Mouse (Mus musculus) embryonic facial prominence, embryonic 10.5 days (tissue): Measurements from ENCODE around the gene Ptrh2. TPM values are rescaled to one million over a fixed set of nuclear protein-coding genes. Genes with fewer than 3 reads are reported as not detected.

Experiments
- DNase-seq: peaks from one replicate; pipeline ENCODE4 v3.0.0-alpha.2; 2017; ENCODE audit warnings: low spot score
- H3K27ac ChIP-seq: fragments of 300-500 bp; sonication (generic); replicated peaks from 2 replicates; pipeline ENCODE4 v1.5.1; 2016; ENCODE audit warnings: mild to moderate bottlenecking
- H3K27me3 ChIP-seq: fragments of 300-500 bp; sonication (generic); replicated peaks from 2 replicates; pipeline ENCODE4 v1.6.1; 2016; ENCODE audit warnings: low read depth, mild to moderate bottlenecking; ENCODE audit not compliant: poor library complexity, severe bottlenecking
- H3K36me3 ChIP-seq: fragments of 300-500 bp; sonication (generic); replicated peaks from 2 replicates; pipeline ENCODE4 v1.6.1; 2016; ENCODE audit warnings: mild to moderate bottlenecking, moderate library complexity
- H3K4me1 ChIP-seq: fragments of 300-500 bp; sonication (generic); 2 replicates; pipeline ENCODE4 v1.6.1; 2016
- H3K4me3 ChIP-seq: fragments of 300-500 bp; sonication (generic); 2 replicates; pipeline ENCODE4 v1.5.1; 2016; ENCODE audit warnings: mild to moderate bottlenecking, moderate library complexity
- H3K9me3 ChIP-seq: fragments of 300-500 bp; sonication (generic); 2 replicates; pipeline ENCODE4 v1.6.1; 2016; ENCODE audit warnings: mild to moderate bottlenecking
- WGBS: fragments of 180-500 bp; shearing (Covaris S2); methylation state at CpG from one replicate; pipeline ENCODE4 v1.1.7; 2016; 5-methylcytosine and 5-hydroxymethylcytosine counted together
- polyA plus RNA-seq: library from polyadenylated mRNA; unstranded; fragments of >200 nt; fragmentation: Nextera tagmentation; extraction: Ambion mirVana; gene quantifications from 2 replicates; pipeline ENCODE4 v1.2.1, GENCODE M21; 2016

The Ptrh2 gene
- polyA plus RNA-seq, 1 experiment from 2014 or later = 46.8 TPM

GRCm38 (mm10) chr11:86654096-86654495 is 29.7 kb upstream of the Ptrh2 start:
- Histone ChIP-seq H3K27me3 (no peaks in the 10 kb centered on the region), H3K36me3 (0 out of 2 replicates have a peak, but pooled peaks cover 5% of the 10 kb centered on the region), H3K4me1 (no peaks in the 10 kb centered on the region), H3K27ac (no peak overlapping the region), H3K4me3 (no peak overlapping the region), H3K9me3 (no peaks in the 10 kb centered on the region)
- no peak for DNase-seq
- 83% methylated on average over 4 of the region's 4 CpGs for WGBS

GRCm38 (mm10) chr11:86655671-86656070 is 28.1 kb upstream of the Ptrh2 start:
- H3K36me3 ChIP-seq = peaks cover 15% of the 10 kb centered on the region
- 77% methylated on average over 1 of the region's 1 CpGs for WGBS
- DNase-seq = no peak
- no peaks in the 10 kb centered on the region for H3K4me1 ChIP-seq
- H3K27me3 ChIP-seq = no peaks in the 10 kb centered on the region
- H3K9me3 ChIP-seq = no peaks in the 10 kb centered on the region
- no peak overlapping the region for H3K4me3 ChIP-seq
- H3K27ac ChIP-seq = no peak overlapping the region

- Histone ChIP-seq H3K27ac (no peak overlapping the region), H3K4me3 (no peak overlapping the region), H3K27me3 (no peaks in the 10 kb centered on the region), H3K36me3 (peaks cover 26% of the 10 kb centered on the region), H3K4me1 (no peaks in the 10 kb centered on the region), H3K9me3 (no peaks in the 10 kb centered on the region)
- 88% methylated on average over 4 of the region's 4 CpGs for WGBS
- DNase-seq = no peak
Observed at GRCm38 (mm10) chr11:86656849-86657567, 26.8 kb upstream of the Ptrh2 start.

- Histone ChIP-seq H3K27ac (no peak overlapping the region), H3K9me3 (no peaks in the 10 kb centered on the region), H3K4me1 (no peaks in the 10 kb centered on the region), H3K36me3 (peaks cover 34% of the 10 kb centered on the region), H3K27me3 (no peaks in the 10 kb centered on the region), H3K4me3 (no peak overlapping the region)
- DNase-seq = no peak
Observed at GRCm38 (mm10) chr11:86657863-86658262, 25.9 kb upstream of the Ptrh2 start.

GRCm38 (mm10) chr11:86662986-86663895 is 20.5 kb upstream of the Ptrh2 start:
- DNase-seq = no peak
- 91% methylated on average over 8 of the region's 8 CpGs for WGBS
- Histone ChIP-seq H3K4me1 (no peaks in the 10 kb centered on the region), H3K36me3 (peaks cover 56% of the 10 kb centered on the region), H3K9me3 (no peaks in the 10 kb centered on the region), H3K4me3 (no peak overlapping the region), H3K27ac (no peak overlapping the region), H3K27me3 (no peaks in the 10 kb centered on the region)

GRCm38 (mm10) chr11:86663977-86664376 is 19.8 kb upstream of the Ptrh2 start:
- DNase-seq = no peak
- no peak overlapping the region for H3K27ac ChIP-seq
- H3K4me1 ChIP-seq = no peaks in the 10 kb centered on the region
- H3K4me3 ChIP-seq = no peak overlapping the region
- peaks cover 56% of the 10 kb centered on the region for H3K36me3 ChIP-seq
- no peaks in the 10 kb centered on the region for H3K27me3 ChIP-seq
- H3K9me3 ChIP-seq = no peaks in the 10 kb centered on the region

GRCm38 (mm10) chr11:86664406-86664805 is 19.4 kb upstream of the Ptrh2 start:
- H3K4me1 ChIP-seq = no peaks in the 10 kb centered on the region
- H3K4me3 ChIP-seq = no peak overlapping the region
- H3K36me3 ChIP-seq = peaks cover 54% of the 10 kb centered on the region
- H3K27ac ChIP-seq = no peak overlapping the region
- 90% methylated on average over 3 of the region's 3 CpGs for WGBS
- no peaks in the 10 kb centered on the region for H3K27me3 ChIP-seq
- no peak for DNase-seq
- H3K9me3 ChIP-seq = no peaks in the 10 kb centered on the region

GRCm38 (mm10) chr11:86667553-86667952 is 16.2 kb upstream of the Ptrh2 start:
- no peak overlapping the region for H3K27ac ChIP-seq
- WGBS = 92% methylated on average over 2 of the region's 2 CpGs
- H3K4me1 ChIP-seq = no peaks in the 10 kb centered on the region
- no peak for DNase-seq
- H3K4me3 ChIP-seq = no peak overlapping the region
- H3K9me3 ChIP-seq = no peaks in the 10 kb centered on the region
- H3K36me3 ChIP-seq = peaks cover 29% of the 10 kb centered on the region
- no peaks in the 10 kb centered on the region for H3K27me3 ChIP-seq

- H3K27ac ChIP-seq = no peak overlapping the region
- H3K4me1 ChIP-seq = no peaks in the 10 kb centered on the region
- H3K9me3 ChIP-seq = no peaks in the 10 kb centered on the region
- no peak for DNase-seq
- no peak overlapping the region for H3K4me3 ChIP-seq
- 90% methylated on average over 3 of the region's 3 CpGs for WGBS
- H3K36me3 ChIP-seq = peaks cover 24% of the 10 kb centered on the region
- H3K27me3 ChIP-seq = no peaks in the 10 kb centered on the region
Observed at GRCm38 (mm10) chr11:86668169-86668568, 15.6 kb upstream of the Ptrh2 start.

- Histone ChIP-seq H3K4me3 (no peak overlapping the region), H3K36me3 (0 out of 2 replicates have a peak, but pooled peaks cover 3% of the 10 kb centered on the region), H3K9me3 (no peaks in the 10 kb centered on the region), H3K27ac (no peak overlapping the region), H3K27me3 (no peaks in the 10 kb centered on the region), H3K4me1 (no peaks in the 10 kb centered on the region)
- WGBS = 84% methylated on average over 3 of the region's 3 CpGs
- DNase-seq = no peak
Observed at GRCm38 (mm10) chr11:86671041-86671675, 12.6 kb upstream of the Ptrh2 start.

- 85% methylated on average over 3 of the region's 3 CpGs for WGBS
- H3K27me3 ChIP-seq = no peaks in the 10 kb centered on the region
- H3K27ac ChIP-seq = no peak overlapping the region
- DNase-seq = no peak
- H3K4me3 ChIP-seq = no peak overlapping the region
- H3K9me3 ChIP-seq = no peaks in the 10 kb centered on the region
- H3K36me3 ChIP-seq = peaks cover 12% of the 10 kb centered on the region; the same call in 1 of the 2 replicates
- no peaks in the 10 kb centered on the region for H3K4me1 ChIP-seq
Observed at GRCm38 (mm10) chr11:86672772-86673171, 11.0 kb upstream of the Ptrh2 start.

GRCm38 (mm10) chr11:86675520-86675919 is 8.3 kb upstream of the Ptrh2 start:
- no peaks in the 10 kb centered on the region for H3K9me3 ChIP-seq
- H3K4me3 ChIP-seq = no peak overlapping the region
- no peak for DNase-seq
- H3K27ac ChIP-seq = no peak overlapping the region
- H3K4me1 ChIP-seq = 0 out of 2 replicates have a peak, but pooled peaks cover 4% of the 10 kb centered on the region
- peaks cover 12% of the 10 kb centered on the region; the same call in 1 of the 2 replicates for H3K36me3 ChIP-seq
- no peaks in the 10 kb centered on the region for H3K27me3 ChIP-seq
- 87% methylated on average over 4 of the region's 4 CpGs for WGBS
